Mouse (Mus musculus): ENCODE results near the gene Ltb4r1.

Ltb4r1 gene

DNA sequence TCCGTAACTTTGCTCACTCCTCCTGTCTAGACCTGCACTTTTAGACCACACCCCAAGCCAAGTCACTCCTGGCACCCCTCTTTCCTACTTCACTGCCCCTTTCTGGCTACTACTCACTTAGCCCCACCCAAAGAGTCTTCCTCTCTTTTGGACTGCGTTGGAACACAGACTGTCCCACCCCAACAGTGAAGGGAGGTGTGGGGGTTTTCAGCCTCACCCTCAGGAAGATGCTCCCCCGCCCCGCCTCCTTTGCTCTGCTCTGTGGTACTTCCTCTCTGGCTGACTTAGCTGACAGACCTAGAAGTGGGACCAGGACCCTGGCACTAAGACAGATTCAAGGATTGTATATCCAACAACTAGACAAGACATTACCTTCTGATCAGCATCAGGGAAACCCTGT is at the start of gene Ltb4r1:
TSS of gene Ltb4r1 (plus strand) at position 267 of the 400 bp plus-strand sequence.
- DNase-seq = no peak

GRCm38 (mm10) chr14:55716271-55716670 is 49.5 kb upstream of the Ltb4r1 start:
- peak; percentile 43 to 84 for DNase-seq

- DNase-seq = peak; percentile 62 to 93
These were observed 48.9 kb upstream of the Ltb4r1 start for GRCm38 (mm10) chr14:55716884-55717283.

DNA sequence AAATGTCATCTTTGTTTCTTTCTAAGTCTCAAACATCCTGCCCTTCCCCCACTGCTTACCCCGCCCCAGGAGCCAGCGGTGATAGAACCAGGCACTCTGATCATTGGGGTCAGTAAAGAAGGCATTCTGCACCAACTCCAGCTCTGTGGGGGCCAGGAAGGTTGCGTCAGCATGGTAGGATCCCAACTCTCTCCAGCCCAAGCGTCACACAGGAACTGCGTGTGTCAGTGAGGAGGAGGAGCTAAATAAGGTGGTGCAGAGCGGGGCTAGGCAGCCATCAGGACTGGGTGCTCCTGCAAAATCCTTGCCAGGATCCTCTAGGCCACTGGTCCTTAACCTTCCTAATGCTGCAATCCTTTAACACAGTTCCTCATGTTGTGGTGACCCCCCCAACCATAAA is 46.0 kb upstream of the Ltb4r1 start:
- peak in 1 of 2 experiments; percentile 29 for DNase-seq

DNA sequence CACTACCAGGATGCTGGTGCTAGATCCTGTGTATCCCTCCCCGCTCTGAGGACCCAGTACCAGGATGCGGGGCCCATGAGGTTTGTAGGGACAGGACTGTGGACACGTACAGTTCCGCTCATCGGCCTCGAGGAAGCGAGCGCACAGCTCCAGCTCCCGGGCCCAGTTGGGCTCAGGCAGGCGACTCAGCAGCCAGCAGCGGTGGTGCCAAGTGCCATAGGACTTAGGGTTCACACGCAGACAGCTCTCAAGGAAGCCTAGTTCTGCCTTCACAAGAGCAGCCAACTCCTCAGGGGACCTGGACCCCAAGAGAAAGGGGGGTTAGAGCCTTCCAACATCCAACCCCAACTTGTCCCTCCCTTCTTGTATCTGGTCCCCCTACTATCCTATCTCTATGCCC is 45.1 kb upstream of the Ltb4r1 start:
- peak; percentile 14 to 54 for DNase-seq

DNA sequence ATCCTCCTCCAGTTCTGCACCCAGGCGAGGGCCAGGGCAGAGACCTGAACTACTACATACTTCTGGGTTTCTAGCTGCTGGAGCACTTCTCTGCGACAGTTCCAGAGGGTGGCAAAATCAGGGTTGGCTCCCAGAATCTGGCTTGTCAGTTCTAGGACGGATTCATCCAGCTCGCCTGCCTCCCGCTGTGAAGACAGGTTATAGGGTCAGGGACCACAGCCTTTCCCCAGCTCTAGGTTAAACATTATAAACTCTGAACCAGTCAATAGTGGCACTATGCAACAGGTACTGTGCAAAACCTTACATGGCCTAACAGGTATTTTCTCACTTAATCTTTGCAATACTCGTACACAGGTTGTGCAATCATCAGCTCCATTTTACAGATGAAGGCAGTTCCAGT is 44.7 kb upstream of the Ltb4r1 start:
- peak; percentile 63 to 82 for DNase-seq

- peak; percentile 97 to 98 for DNase-seq
These were observed 43.9 kb upstream of the Ltb4r1 start, which contains the start of gene Rabggta for GRCm38 (mm10) chr14:55721700-55722437. Gene Rabggta (minus strand): TSS chr14:55722263.

DNA sequence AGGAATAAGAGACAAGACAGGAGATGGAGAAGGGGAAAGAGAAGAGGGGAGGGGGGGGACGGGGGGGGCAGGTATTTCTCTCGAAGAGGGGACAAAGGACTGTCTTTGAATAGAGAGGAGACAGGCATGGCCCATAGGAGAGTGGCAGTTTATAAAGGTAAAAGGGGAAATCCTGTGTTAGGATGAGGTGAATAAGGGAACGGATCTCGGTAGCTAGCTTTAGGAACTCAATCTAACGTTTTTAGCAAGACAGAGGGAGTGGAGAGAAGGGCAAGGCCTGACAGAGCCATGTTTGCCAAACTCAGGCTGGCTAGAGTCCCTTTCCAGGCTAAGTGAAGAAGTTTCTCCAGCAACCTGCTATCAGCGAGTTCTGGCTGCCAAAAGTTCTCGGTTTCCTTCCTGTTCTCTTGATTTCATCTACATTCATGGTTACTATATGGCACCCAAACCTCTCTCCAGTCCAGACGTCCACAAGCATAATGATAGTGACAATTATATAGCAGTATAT is 43.3 kb upstream of the Ltb4r1 start:
- DNase-seq = no peak

- peak in 1 of 2 experiments; percentile 10 for DNase-seq
These were observed 42.3 kb upstream of the Ltb4r1 start for GRCm38 (mm10) chr14:55723433-55723832.

GRCm38 (mm10) chr14:55724411-55724871 is 41.3 kb upstream of the Ltb4r1 start:
- DNase-seq = peak; percentile 43 to 65

GRCm38 (mm10) chr14:55726261-55726660 is 39.5 kb upstream of the Ltb4r1 start:
- no peak for DNase-seq

DNA sequence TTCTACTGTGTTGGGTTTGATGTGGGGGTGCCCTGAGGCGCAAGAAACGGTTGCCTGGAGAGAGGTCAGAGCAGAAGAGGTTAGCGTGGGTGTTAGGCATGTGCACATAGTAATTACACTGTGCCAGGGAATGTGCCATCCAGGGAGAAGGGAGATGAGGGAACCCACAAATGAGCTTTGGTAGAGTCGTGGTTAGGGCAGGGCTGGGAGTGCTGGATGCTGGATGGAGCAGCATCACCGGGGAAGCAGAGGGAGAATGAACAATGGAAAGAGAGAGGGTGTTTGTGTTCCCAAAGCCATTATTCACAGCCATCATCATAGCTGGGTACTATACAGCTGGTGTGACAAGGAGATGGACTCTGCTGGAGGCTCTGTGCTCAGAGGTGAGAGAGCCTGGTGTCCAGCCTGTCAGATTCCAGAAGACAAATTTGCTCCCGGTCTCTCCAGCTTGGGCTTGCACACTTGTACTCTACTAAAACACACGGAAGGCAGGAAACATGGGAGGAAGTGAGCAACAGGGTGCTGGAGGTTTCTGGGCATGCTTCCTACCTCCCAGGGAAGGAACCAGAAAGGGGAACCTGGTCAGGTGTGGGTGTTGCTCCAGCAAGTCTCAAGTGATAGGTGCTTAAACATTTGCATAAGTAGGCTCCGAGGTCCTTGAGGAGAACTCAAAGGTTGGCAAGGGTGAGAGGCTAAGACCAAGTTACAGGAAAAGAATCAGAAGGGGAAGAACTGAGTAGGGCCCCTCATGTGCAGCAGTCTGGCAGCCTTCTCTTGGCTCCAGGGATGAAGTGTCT is 37.7 kb upstream of the Ltb4r1 start:
- no peak for DNase-seq

- no peak for DNase-seq
These were observed 35.6 kb upstream of the Ltb4r1 start for GRCm38 (mm10) chr14:55730116-55730515.

- DNase-seq = no peak
These were observed 35.2 kb upstream of the Ltb4r1 start for GRCm38 (mm10) chr14:55730531-55731032.

- no peak for DNase-seq
These were observed 31.9 kb upstream of the Ltb4r1 start for GRCm38 (mm10) chr14:55733889-55734288.

- DNase-seq = no peak
These were observed 30.9 kb upstream of the Ltb4r1 start for GRCm38 (mm10) chr14:55734869-55735268.

DNA sequence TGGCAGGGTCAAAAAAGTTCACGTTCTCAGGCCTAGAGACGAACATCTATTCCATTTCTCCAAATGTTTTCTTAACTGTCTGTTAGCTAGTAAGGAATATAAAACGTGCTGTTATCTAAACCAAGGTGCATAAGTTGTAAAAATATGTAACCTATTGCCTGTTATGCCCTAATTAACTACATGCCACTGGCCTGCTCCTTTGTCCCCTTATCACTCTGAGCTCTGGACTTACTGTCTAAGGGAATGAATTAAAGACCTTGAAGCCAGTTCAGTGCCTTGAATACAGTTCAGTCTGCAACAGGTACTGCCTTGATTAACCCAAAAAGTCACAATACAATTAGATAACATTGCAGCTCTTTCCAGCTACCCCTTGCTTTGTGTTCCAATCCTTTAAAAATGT is 30.4 kb upstream of the Ltb4r1 start:
- DNase-seq = no peak

- no peak for DNase-seq
These were observed 30.0 kb upstream of the Ltb4r1 start for GRCm38 (mm10) chr14:55735758-55736157.

GRCm38 (mm10) chr14:55737086-55737687 is 28.6 kb upstream of the Ltb4r1 start:
- DNase-seq = peak; percentile 61 to 69

GRCm38 (mm10) chr14:55743711-55744110 is 22.1 kb upstream of the Ltb4r1 start:
- peak; percentile 88 to 92 for DNase-seq

GRCm38 (mm10) chr14:55745180-55745860 is 20.4 kb upstream of the Ltb4r1 start, which contains the start of the genes Dhrs1 and Nop9:
Gene Dhrs1 (minus strand): TSS chr14:55745690.
Gene Nop9 (plus strand): TSS chr14:55745693.
- DNase-seq = peak; percentile 87 to 95

DNA sequence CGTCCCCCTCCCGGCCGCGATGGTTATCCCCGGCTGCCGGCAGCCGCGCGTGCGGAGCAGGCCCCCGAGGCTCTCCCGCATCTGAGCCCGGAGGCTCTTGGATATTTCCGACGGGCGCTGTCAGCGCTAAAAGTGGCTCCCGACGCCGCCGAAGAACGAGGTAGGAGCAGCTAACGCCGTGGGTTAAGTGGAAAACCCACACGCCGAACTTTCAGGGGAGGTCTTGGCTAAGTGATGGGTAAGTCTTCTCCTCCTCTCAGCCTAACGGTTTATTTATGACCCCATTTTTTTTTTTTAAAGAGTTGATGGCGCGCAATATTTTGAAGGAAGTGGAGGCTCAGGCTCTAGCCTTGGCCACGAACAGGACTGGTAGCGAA is 19.9 kb upstream of the Ltb4r1 start:
- no peak for DNase-seq
